Mouse (Mus musculus): ENCODE results near the gene Crot. TPM values are rescaled to one million over a fixed set of nuclear protein-coding genes. Genes with fewer than 3 reads are reported as not detected.
"Not testable (repeated sequence)": the region's sequence is repeated elsewhere in the genome, so short reads cannot be mapped to it uniquely, and the experiment has no call there.

Gene Crot
- polyA plus RNA-seq, 1 experiment, result 6.6 TPM

DNA sequence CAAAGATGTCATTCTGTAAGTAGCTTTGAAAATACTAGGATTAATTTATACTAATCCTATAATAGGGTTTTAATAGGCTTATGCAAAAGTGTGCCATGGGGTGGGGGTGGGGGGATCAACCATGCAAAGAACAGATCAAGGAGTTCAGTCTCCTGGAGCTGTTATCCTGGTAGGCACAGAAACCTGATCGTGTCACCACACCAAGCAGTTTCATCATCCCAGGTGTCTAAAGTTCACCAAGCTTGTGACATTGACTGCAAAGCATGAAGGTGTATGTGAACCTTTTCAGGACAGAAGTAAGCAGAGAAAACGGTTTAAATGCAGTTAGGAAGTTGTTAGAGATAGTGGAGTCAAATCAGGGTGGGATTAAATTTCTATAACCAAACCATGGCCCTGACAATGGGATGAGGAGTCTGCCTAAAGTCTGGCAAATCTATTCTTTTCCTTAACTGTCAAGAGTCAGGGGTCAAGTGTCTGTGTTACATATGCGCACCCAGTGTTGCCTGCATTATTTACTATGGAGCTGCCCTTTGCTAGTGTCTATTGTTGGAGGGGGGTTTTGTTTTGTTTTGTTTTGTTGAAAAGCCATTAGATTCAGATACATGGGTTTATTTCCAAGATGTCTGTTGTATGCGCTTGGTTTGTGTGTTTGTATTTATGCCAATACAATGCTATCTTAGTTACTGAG, 49.6 kb downstream of the Crot start:
- Histone ChIP-seq H3K79me2 (ENCODE audit: control insufficient read depth, insufficient read depth) (no peaks in the 10 kb centered on the region), H3K36me3 (ENCODE audit: control insufficient read depth, insufficient read depth) (no peaks in the 10 kb centered on the region), H3K4me3 (no peak overlapping the region), H3ac (ENCODE audit: control insufficient read depth, insufficient read length) (no peak overlapping the region), H3K27me3 (ENCODE audit: control insufficient read depth, insufficient read depth, insufficient read length) (peaks cover 3% of the 10 kb centered on the region), H3K4me2 (ENCODE audit: low read depth) (no peak overlapping the region)
- TF ChIP-seq MYOD1 (IDR thresholded peaks at IDR 0.05; ENCODE audit: control insufficient read depth in 1 of 3, insufficient read length in 2 of 3, low read depth in 2 of 3) (no peak), E2F4 (IDR thresholded peaks at IDR 0.05; ENCODE audit: insufficient read depth) (no peak), TCF12 (IDR thresholded peaks at IDR 0.05; ENCODE audit: insufficient read depth, poor library complexity, severe bottlenecking) (no peak), REST (IDR thresholded peaks at IDR 0.05; ENCODE audit: insufficient read depth, insufficient read length) (no peak), SRF (IDR thresholded peaks at IDR 0.05; ENCODE audit: control insufficient read depth, insufficient read length, low read depth) (no peak), USF1 (IDR thresholded peaks at IDR 0.05; ENCODE audit: low read depth) (no peak), POLR2AphosphoS2 (IDR thresholded peaks at IDR 0.05; ENCODE audit: insufficient read length, low read depth) (no peak), CEBPB (IDR thresholded peaks at IDR 0.05; ENCODE audit: insufficient read depth, poor library complexity, severe bottlenecking) (no peak), MAX (IDR thresholded peaks at IDR 0.05; ENCODE audit: low read depth) (no peak), TCF3 (IDR thresholded peaks at IDR 0.05; ENCODE audit: insufficient read length, low read depth) (no peak)

GRCm38 (mm10) chr5:8943836-8944235, 53.3 kb downstream of the Crot start:
- H3K79me2 ChIP-seq (ENCODE audit: control insufficient read depth, insufficient read depth), result no peaks in the 10 kb centered on the region
- TF ChIP-seq USF1 (IDR thresholded peaks at IDR 0.05; ENCODE audit: low read depth) (no peak), TCF3 (IDR thresholded peaks at IDR 0.05; ENCODE audit: insufficient read length, low read depth) (no peak), MYOG (IDR thresholded peaks at IDR 0.05; ENCODE audit: control insufficient read depth in 1 of 3, insufficient read depth in 1 of 3, insufficient read length in 2 of 3, low read depth in 2 of 3) (no peak), E2F4 (IDR thresholded peaks at IDR 0.05; ENCODE audit: insufficient read depth) (no peak), POLR2A (IDR thresholded peaks at IDR 0.05; ENCODE audit: insufficient read length, low read depth) (no peak), REST (IDR thresholded peaks at IDR 0.05; ENCODE audit: insufficient read depth, insufficient read length) (no peak), MAX (IDR thresholded peaks at IDR 0.05; ENCODE audit: low read depth) (no peak), SRF (IDR thresholded peaks at IDR 0.05; ENCODE audit: control insufficient read depth, insufficient read length, low read depth) (no peak), MYOD1 (IDR thresholded peaks at IDR 0.05; ENCODE audit: control insufficient read depth in 1 of 3, insufficient read length in 2 of 3, low read depth in 2 of 3) (no peak), TCF12 (IDR thresholded peaks at IDR 0.05; ENCODE audit: insufficient read depth, poor library complexity, severe bottlenecking) (no peak), CEBPB (IDR thresholded peaks at IDR 0.05; ENCODE audit: insufficient read depth, poor library complexity, severe bottlenecking) (no peak), POLR2AphosphoS2 (IDR thresholded peaks at IDR 0.05; ENCODE audit: insufficient read length, low read depth) (no peak)
- H3K4me2 ChIP-seq (ENCODE audit: low read depth), result no peak overlapping the region
- H3ac ChIP-seq (ENCODE audit: control insufficient read depth, insufficient read length), result no peak overlapping the region
- H3K4me3 ChIP-seq, result no peak overlapping the region
- no peaks in the 10 kb centered on the region for H3K36me3 ChIP-seq (ENCODE audit: control insufficient read depth, insufficient read depth)
- H3K27me3 ChIP-seq (ENCODE audit: control insufficient read depth, insufficient read depth, insufficient read length), result no peaks in the 10 kb centered on the region

DNA sequence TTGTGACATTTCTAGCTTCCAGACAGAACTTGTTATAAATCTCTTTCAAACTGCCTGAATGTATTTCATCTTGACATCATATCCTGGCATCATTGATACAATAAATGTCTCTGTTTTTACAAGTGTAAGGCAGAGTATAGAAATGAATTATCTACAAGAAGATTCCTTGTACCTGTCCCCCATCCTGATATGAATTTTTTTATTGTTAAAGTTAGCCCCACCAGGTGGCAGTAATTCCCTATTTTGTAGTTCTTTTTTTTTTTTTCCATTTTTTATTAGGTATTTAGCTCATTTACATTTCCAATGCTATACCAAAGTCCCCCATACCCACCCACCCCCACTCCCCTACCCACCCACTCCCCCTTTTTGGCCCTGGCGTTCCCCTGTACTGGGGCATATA, 55.9 kb downstream of the Crot start:
- H3K79me2 ChIP-seq (ENCODE audit: control insufficient read depth, insufficient read depth); H3K4me3 ChIP-seq; H3K27me3 ChIP-seq (ENCODE audit: control insufficient read depth, insufficient read depth, insufficient read length); H3K36me3 ChIP-seq (ENCODE audit: control insufficient read depth, insufficient read depth); H3K4me2 ChIP-seq (ENCODE audit: low read depth); H3ac ChIP-seq (ENCODE audit: control insufficient read depth, insufficient read length): not testable (repeated sequence)

- Histone ChIP-seq H3K36me3 (ENCODE audit: control insufficient read depth, insufficient read depth) (no peaks in the 10 kb centered on the region), H3K79me2 (ENCODE audit: control insufficient read depth, insufficient read depth) (no peaks in the 10 kb centered on the region), H3ac (ENCODE audit: control insufficient read depth, insufficient read length) (no peak overlapping the region), H3K4me2 (ENCODE audit: low read depth) (no peak overlapping the region), H3K27me3 (ENCODE audit: control insufficient read depth, insufficient read depth, insufficient read length) (peaks cover 4% of the 10 kb centered on the region), H3K4me3 (no peak overlapping the region)
- no peak for TF ChIP-seq MAX (IDR thresholded peaks at IDR 0.05; ENCODE audit: low read depth)
- no peak for TF ChIP-seq CEBPB (IDR thresholded peaks at IDR 0.05; ENCODE audit: insufficient read depth, poor library complexity, severe bottlenecking)
Measured at GRCm38 (mm10) chr5:8937965-8938364, 59.2 kb downstream of the Crot start.

GRCm38 (mm10) chr5:8928440-8928839, 68.7 kb downstream of the Crot start:
- Histone ChIP-seq H3K27me3 (ENCODE audit: control insufficient read depth, insufficient read depth, insufficient read length) (no peaks in the 10 kb centered on the region), H3ac (ENCODE audit: control insufficient read depth, insufficient read length) (no peak overlapping the region), H3K4me3 (no peak overlapping the region), H3K4me2 (ENCODE audit: low read depth) (no peak overlapping the region), H3K36me3 (ENCODE audit: control insufficient read depth, insufficient read depth) (no peaks in the 10 kb centered on the region), H3K79me2 (ENCODE audit: control insufficient read depth, insufficient read depth) (no peaks in the 10 kb centered on the region)
- no peak for TF ChIP-seq USF1 (IDR thresholded peaks at IDR 0.05; ENCODE audit: low read depth)
- TF ChIP-seq CEBPB (IDR thresholded peaks at IDR 0.05; ENCODE audit: insufficient read depth, poor library complexity, severe bottlenecking), result no peak
- TF ChIP-seq MAX (IDR thresholded peaks at IDR 0.05; ENCODE audit: low read depth), result no peak
- TF ChIP-seq REST (IDR thresholded peaks at IDR 0.05; ENCODE audit: insufficient read depth, insufficient read length), result no peak

GRCm38 (mm10) chr5:8917069-8917468, 80.1 kb downstream of the Crot start:
- H3K27me3 ChIP-seq (ENCODE audit: control insufficient read depth, insufficient read depth, insufficient read length), result no peaks in the 10 kb centered on the region
- no peak overlapping the region for H3K4me3 ChIP-seq
- H3K79me2 ChIP-seq (ENCODE audit: control insufficient read depth, insufficient read depth), result no peaks in the 10 kb centered on the region
- no peak overlapping the region for H3K4me2 ChIP-seq (ENCODE audit: low read depth)
- no peak for TF ChIP-seq POLR2A (IDR thresholded peaks at IDR 0.05; ENCODE audit: insufficient read length, low read depth)
- no peak for TF ChIP-seq MYOD1 (IDR thresholded peaks at IDR 0.05; ENCODE audit: control insufficient read depth in 1 of 3, insufficient read length in 2 of 3, low read depth in 2 of 3)
- TF ChIP-seq MAX (IDR thresholded peaks at IDR 0.05; ENCODE audit: low read depth), result no peak
- no peak for TF ChIP-seq CEBPB (IDR thresholded peaks at IDR 0.05; ENCODE audit: insufficient read depth, poor library complexity, severe bottlenecking)
- no peak for TF ChIP-seq POLR2AphosphoS2 (IDR thresholded peaks at IDR 0.05; ENCODE audit: insufficient read length, low read depth)
- no peak for TF ChIP-seq SRF (IDR thresholded peaks at IDR 0.05; ENCODE audit: control insufficient read depth, insufficient read length, low read depth)
- TF ChIP-seq USF1 (IDR thresholded peaks at IDR 0.05; ENCODE audit: low read depth), result no peak
- no peak for TF ChIP-seq MYOG (IDR thresholded peaks at IDR 0.05; ENCODE audit: control insufficient read depth in 1 of 3, insufficient read depth in 1 of 3, insufficient read length in 2 of 3, low read depth in 2 of 3)
- H3ac ChIP-seq (ENCODE audit: control insufficient read depth, insufficient read length), result no peak overlapping the region
- H3K36me3 ChIP-seq (ENCODE audit: control insufficient read depth, insufficient read depth), result no peaks in the 10 kb centered on the region

All from myocyte (in vitro differentiated cells).